Mouse (Mus musculus) thymus, postnatal 0 days (tissue): ENCODE results near the gene Zc2hc1c. TPM values are rescaled to one million over a fixed set of nuclear protein-coding genes. Genes with fewer than 3 reads are reported as not detected.

Experiments
- DNase-seq: peaks from one replicate; pipeline ENCODE4 v3.0.0-alpha.2; 2015; ENCODE audit warnings: low spot score
- polyA plus RNA-seq: library from polyadenylated mRNA; unstranded; fragments of >200 nt; fragmentation: Nextera tagmentation; extraction: Ambion mirVana; gene quantifications from 2 replicates; pipeline ENCODE4 v1.2.1, GENCODE M21; 2015

The Zc2hc1c gene
- polyA plus RNA-seq, 1 experiment from 2014 or later, result 0.29 TPM

- DNase-seq, result no peak
Measured at GRCm38 (mm10) chr12:85284331-85284730, 4.1 kb upstream of the Zc2hc1c start.

GRCm38 (mm10) chr12:85284996-85285395, 3.4 kb upstream of the Zc2hc1c start:
- no peak for DNase-seq

- DNase-seq, result peak; percentile 51
Measured at GRCm38 (mm10) chr12:85286941-85287340, 1.4 kb upstream of the Zc2hc1c start.

DNA sequence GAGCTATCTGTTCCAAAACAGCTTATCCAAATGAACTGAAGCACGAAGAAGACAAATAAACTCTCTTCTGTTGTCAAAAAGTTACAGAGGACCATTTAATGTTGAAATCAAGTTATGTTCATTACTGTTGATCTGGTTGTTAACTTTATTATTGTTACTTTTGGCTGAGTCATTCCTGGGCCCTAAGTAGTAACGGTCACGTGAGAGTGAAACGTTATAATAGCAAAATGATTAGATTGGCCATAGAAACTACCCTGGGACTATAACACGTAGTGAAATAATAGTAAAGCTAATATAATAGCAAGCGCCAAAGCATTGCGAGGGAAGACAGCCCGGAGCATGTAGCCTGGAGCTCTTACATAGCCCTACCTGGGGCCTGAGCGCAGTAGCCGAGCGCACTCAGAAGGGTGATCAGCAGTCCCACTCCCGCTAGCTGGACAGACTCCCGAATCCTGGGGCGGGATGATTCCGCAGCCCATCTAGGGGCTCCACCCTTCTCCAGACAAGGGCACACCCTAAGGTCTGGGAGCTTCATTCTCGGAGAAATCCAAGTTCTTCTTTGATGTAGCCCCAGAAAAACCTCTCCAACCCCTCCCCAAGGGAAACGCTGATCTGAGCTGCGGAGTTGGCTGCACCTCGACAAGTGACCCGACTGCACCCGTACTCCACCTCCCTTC, 444 bp upstream of the Zc2hc1c start, which contains the start of gene Acyp1:
Gene Acyp1 (minus strand): TSS at position 630 of the 677 bp plus-strand sequence.
- DNase-seq, result no peak

DNA sequence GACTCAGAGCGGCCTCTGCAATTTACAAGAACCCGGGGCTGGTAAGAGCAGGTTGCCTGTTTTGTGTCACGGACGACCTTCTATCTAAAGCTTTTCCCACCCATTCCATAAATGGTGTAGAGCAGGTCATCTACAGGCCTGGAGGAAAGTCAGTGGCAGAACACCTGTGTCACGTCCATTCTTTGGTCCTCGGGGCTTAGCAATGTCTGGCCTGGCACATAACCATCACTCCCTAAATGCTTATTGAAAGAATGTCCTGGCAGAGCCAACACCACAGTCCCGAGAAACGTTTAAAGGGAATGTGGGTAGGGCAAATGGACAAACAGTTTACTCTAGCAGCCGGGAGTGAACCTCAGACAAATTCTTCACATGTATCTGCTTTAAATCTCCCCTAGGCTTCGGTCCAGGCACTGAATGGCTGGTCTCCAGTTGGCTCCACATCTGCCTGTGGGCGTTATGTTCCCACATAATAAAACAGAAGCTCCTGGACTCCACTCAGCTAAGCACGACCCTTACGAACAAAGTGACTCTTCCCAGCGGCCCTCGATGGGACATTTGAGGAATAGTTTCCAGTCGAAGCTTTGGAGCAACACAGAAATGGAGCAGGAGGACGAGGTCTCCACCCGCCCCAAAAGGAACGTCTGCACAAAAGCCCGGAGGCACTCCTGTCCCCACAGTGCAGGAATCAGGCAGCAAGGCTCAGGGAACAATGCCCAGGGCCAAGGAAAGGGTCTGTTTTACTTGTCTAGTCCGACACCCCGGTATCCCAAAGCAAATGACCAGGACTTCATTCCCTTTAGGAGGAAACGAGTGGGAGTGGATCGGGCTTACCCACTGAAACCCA, 988 bp downstream of the Zc2hc1c start:
- no peak for DNase-seq

DNA sequence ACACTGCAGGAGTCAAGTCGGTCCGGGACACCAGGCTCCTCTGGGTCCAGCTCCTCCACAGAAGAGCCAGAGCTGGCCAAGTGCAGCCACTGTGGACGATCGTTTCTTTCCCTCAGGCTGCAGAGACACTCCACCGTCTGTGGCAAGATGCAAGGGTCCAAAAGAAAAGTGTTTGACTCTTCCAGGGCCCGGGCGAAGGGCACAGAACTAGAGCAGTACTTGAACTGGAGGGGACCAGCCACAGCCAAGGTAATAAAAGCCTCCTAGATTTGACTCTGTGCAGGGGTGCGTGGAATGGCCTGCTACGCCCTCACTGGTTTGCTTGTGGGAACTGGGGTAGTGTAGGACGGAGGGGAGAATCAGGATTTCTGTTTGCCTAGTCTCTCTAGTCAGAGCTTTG, 2.2 kb downstream of the Zc2hc1c start:
- no peak for DNase-seq

DNA sequence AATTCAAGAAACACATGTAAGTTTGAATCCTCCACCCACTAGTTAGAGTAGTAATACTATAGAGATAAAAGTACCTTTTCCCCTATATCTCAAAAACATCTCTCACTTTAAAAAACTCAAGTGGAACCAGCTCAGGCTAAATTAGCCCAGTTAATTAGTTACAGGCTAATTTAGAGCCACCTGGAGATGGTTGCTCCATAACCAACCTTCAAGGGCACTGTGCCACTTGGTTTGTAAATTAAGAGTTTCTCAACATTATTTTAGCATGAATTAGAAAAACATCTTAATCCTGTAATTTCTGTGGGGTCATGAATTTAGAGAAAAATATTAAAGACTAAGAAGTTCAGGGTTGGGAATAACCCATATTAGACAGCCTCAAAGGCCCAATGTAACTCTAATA, 3.1 kb downstream of the Zc2hc1c start:
- no peak for DNase-seq

DNA sequence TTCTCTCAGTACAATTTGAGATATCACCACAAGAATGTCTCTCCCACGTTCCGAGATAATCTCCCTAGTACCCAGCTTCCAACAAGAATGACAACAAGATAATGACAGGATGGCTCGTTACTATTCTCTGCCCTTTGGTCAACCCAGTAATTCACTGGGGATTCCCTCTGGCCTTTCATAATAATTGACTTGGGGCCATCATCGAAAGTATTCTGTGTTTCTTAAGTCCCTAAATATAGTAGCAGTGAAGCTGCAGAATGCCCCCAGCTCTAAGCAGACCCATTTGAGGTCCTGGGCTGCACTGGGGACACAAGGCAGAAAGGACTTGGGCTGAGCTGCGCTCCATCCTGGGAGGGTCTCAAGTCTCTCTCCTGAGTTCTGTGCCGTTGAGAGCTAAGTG, 3.9 kb downstream of the Zc2hc1c start:
- DNase-seq, result no peak

GRCm38 (mm10) chr12:85292906-85293305, 4.5 kb downstream of the Zc2hc1c start:
- no peak for DNase-seq

DNA sequence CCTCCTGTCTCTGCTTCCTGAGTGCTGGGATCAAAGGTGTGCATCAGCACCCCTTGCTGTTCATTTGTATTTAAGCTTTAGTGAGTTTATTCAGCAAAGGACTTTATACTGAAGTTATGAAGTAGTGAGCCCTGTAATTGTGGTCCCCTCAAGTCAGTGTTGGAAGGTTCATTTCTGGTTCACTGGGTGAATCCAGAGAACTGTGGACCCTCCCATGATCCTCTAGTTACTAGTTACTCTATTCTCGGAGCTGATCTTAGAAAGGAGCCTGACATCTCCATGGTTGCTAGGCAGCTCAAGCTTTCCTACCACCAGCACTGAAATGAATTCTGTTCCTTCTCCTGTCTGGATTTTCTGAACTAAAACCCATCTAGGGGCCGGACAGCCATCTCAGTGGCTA, 7.1 kb downstream of the Zc2hc1c start:
- no peak for DNase-seq

DNA sequence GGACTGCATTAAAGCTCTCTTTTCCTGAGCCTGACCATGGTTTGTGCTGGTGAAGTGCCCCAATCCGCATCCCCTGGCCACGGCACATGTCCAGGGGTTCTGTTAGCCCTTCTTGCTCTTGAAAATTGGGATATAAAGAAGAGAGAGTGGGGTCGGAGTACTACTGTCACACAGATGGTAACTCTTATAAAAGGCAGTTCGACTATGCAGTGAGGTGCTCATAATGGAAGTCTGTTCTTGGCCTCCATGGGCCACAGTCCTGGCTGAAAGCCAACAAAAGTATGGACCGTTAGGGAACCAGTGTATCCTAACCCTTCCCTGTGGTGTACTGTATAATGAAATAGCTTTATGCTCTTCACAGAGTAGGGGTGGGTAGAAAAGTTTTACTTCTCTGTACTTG, 8.5 kb downstream of the Zc2hc1c start:
- no peak for DNase-seq

- DNase-seq, result no peak
Measured at GRCm38 (mm10) chr12:85297345-85297997, 9.1 kb downstream of the Zc2hc1c start.

GRCm38 (mm10) chr12:85298127-85298834, 9.9 kb downstream of the Zc2hc1c start:
- no peak for DNase-seq

DNA sequence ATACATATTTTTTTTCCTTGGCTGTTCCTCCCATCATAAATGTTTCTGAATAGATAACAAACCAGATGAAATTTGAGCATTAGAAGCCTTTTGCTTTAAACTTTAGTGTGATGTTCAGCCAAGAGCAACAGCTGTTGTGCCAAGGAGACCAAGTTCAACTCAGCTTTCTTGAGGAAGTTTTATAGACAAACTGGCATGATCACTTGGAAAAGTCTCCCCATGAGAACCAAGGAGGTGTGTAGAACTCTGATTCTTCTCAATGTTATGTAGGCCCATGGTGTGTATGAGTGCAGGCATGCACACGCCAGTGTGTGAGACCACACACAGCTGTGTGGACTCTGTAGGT, 10.4 kb downstream of the Zc2hc1c start:
- DNase-seq, result no peak

- no peak for DNase-seq
Measured at GRCm38 (mm10) chr12:85303256-85303655, 14.9 kb downstream of the Zc2hc1c start.

- DNase-seq, result peak; percentile 35
Measured at GRCm38 (mm10) chr12:85304725-85305124, 16.3 kb downstream of the Zc2hc1c start.

- DNase-seq, result peak; percentile 88
Measured at GRCm38 (mm10) chr12:85305247-85305892, 17.0 kb downstream of the Zc2hc1c start.

DNA sequence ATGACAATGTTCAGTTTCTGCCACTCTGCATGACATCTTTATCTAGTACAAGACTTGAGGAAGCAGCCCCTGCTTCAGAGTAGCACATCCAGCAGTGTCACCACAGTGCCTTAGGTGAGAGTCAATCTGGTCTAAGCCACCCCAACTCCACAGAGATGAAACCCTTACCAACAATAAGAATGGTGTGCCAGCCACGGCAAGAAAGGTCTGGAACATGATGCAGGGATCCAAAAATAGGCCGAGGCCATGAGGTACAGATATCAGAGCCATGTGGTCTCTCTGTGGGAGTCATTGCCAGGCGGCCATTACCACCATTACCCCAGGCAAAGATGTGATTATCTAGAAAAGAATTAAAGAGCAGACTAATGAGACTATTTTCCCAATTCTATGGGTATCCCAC, 20.3 kb downstream of the Zc2hc1c start:
- no peak for DNase-seq

GRCm38 (mm10) chr12:85330153-85330552, 41.8 kb downstream of the Zc2hc1c start:
- DNase-seq, result no peak

GRCm38 (mm10) chr12:85337567-85338311, 49.3 kb downstream of the Zc2hc1c start:
- no peak for DNase-seq
